Mouse (Mus musculus) liver, postnatal 0 days (tissue): ENCODE data around the gene Abhd11.

Experiments
- CTCF ChIP-seq: sonication (generic); IDR thresholded peaks from 2 replicates; pipeline ENCODE4 v1.5.1; 2016; ENCODE audit warnings: antibody characterized with exemption, low read depth
- EP300 ChIP-seq: IDR thresholded peaks from 2 replicates; pipeline ENCODE4 v1.6.1; 2016; ENCODE audit warnings: antibody characterized with exemption, low read depth, mild to moderate bottlenecking

GRCm38 (mm10) chr5:135021814-135022213 lies 12.9 kb downstream of the Abhd11 start:
- TF ChIP-seq EP300 = no peak
- TF ChIP-seq CTCF = no peak
